Mouse (Mus musculus): ENCODE measurements around the gene Vmac. TPM values are rescaled to one million over a fixed set of nuclear protein-coding genes. Genes with fewer than 3 reads are reported as not detected.

Vmac gene
- polyA plus RNA-seq, 1 experiment from 2014 or later = 5.3 TPM

Other genes with a start within 250 kb of the Vmac start
- 13.0 to 25.1 TPM (median 19.4 TPM) in 3 replicates for gene Ptprs, start 241.5 kb downstream of the Vmac start, polyA plus RNA-seq (2018)
- gene Znrf4, start 205.6 kb downstream of the Vmac start, polyA plus RNA-seq (2018) = not detected in 3 replicates
- gene Gm20219, start 163.6 kb downstream of the Vmac start, polyA plus RNA-seq (2018) = 0.11 to 0.21 TPM in 2 of 3 replicates, not detected in the other
- gene Safb2, start 133.4 kb downstream of the Vmac start, polyA plus RNA-seq (2018) = 63.5 to 115 TPM (median 92.8 TPM) in 3 replicates
- gene Safb, start 133.2 kb downstream of the Vmac start, polyA plus RNA-seq (2018) = 51.7 to 66.4 TPM (median 57.5 TPM) in 3 replicates
- gene 2410015M20Rik, start 108.3 kb downstream of the Vmac start, polyA plus RNA-seq (2018) = 47.7 to 86.1 TPM (median 67.9 TPM) in 3 replicates
- gene Rpl36, start 104.6 kb downstream of the Vmac start, polyA plus RNA-seq (2018) = 397 to 1,686 TPM (median 1,348 TPM) in 3 replicates
- 25.9 to 34.1 TPM (median 32.5 TPM) in 3 replicates for gene Lonp1, start 91.1 kb downstream of the Vmac start, polyA plus RNA-seq (2018)
- not detected in 3 replicates for gene Catsperd, start 89.9 kb downstream of the Vmac start, polyA plus RNA-seq (2018)
- 29.0 to 44.8 TPM (median 40.5 TPM) in 3 replicates for gene Ranbp3, start 44.7 kb downstream of the Vmac start, polyA plus RNA-seq (2018)
- 42.6 to 135 TPM (median 106 TPM) in 3 replicates for gene Ndufa11, start 255 bp downstream of the Vmac start, polyA plus RNA-seq (2018)
- gene Nrtn, start 39.5 kb upstream of the Vmac start, polyA plus RNA-seq (2018) = not detected in 3 replicates
- gene Dus3l, start 46.7 kb upstream of the Vmac start, polyA plus RNA-seq (2018) = 9.0 to 14.0 TPM (median 11.4 TPM) in 3 replicates
- not detected in 3 replicates for gene Prr22, start 52.2 kb upstream of the Vmac start, polyA plus RNA-seq (2018)
- gene Rfx2, start 113.0 kb upstream of the Vmac start, polyA plus RNA-seq (2018) = 0.11 TPM in 2 of 3 replicates, not detected in the other
- not detected in 3 replicates for gene Acsbg2, start 156.4 kb upstream of the Vmac start, polyA plus RNA-seq (2018)
- 0.07 TPM in 1 of 3 replicates, not detected in the others for gene 1700061G19Rik, start 157.5 kb upstream of the Vmac start, polyA plus RNA-seq (2018)
- 12.6 to 16.0 TPM (median 13.0 TPM) in 3 replicates for gene Mllt1, start 217.4 kb upstream of the Vmac start, polyA plus RNA-seq (2018)

Measured in macrophage (primary cell).